Mouse (Mus musculus) small intestine, adult 2 months (tissue): ENCODE results near the gene Nrip1.

Experiments used
- CTCF ChIP-seq: fragments of 200-500 bp; IDR thresholded peaks from 2 replicates; pipeline ENCODE4 v1.5.1; 2012; ENCODE audit warnings: low read depth, mild to moderate bottlenecking, control low read depth, inconsistent platforms, low read length, moderate library complexity, mixed read lengths; ENCODE audit not compliant: insufficient replicate concordance, insufficient read length; ENCODE audit errors: extremely low read depth
- POLR2A ChIP-seq: fragments of 200-500 bp; IDR thresholded peaks from 2 replicates; pipeline ENCODE4 v1.6.1; 2012; ENCODE audit warnings: low read depth, mild to moderate bottlenecking, control low read depth, inconsistent platforms, low read length, moderate library complexity

GRCm38 (mm10) chr16:76358128-76358748 lies 15.4 kb downstream of the Nrip1 start:
- no peak for TF ChIP-seq CTCF
- no peak for TF ChIP-seq POLR2A
